Mouse (Mus musculus) embryo, embryonic 11 days (tissue): ENCODE results near the gene Aurkb.

ENCODE experiments used
- DNase-seq: peaks from one replicate; pipeline ENCODE4 v3.0.0-alpha.2; 2015

Gene Aurkb

DNA sequence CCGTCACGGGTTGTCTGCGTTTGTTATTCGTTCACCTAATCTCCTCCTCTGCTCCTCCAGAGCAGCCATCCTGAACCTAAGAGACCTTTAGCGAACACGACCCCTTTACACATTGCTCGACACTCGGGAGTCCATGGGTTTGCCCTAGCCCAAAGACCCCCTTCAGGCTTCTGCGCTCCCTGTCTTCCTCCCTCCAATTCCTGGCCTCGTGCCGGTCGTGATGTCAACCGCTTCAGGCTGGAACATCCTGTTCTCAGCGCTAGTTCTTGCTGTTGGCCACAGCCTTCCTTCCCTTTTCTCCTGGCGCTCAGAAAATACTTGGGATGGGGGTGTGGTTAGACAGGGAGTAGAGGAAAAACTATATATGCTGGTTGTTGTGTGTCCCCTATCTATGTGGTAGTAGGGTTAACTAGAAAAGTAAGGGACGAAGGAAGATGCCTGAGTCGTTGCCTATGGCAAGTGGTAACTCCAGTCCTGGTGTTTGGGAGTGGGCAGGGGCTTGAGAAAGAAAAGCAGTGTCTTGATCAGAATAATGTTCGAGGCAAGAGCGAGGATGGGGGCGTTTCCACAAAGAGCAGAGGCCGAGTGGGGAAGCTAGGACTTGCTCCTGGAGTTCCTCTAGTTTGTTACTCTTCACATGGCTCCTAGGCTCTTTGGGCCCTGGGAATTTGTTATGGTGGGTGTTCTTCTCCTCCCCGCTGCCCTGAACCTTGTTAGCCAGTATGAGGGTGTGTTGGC, 53.9 kb downstream of the Aurkb start:
- peak; percentile 33 for DNase-seq

DNA sequence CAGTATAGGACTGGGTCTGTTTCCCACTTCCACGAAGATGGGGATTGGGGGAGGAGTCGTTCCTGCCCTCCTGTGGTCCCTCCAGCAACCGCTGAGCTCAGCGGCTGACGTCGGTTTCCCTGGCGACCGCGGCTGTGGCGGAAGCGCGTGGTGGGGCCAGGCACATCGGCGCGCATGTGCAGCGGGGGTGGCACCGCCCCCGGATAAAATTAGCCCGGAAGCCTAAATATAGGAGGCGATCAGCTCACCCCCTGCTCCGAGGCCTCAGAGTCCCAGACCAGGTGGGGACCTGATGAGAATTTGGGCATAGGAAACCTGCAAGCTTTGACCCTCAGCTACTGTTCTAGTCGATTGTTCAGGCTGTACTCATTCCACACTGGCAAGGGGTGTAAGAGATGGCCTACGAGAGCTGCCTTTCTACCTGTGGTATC, 54.5 kb downstream of the Aurkb start:
- peak; percentile 92 for DNase-seq

DNA sequence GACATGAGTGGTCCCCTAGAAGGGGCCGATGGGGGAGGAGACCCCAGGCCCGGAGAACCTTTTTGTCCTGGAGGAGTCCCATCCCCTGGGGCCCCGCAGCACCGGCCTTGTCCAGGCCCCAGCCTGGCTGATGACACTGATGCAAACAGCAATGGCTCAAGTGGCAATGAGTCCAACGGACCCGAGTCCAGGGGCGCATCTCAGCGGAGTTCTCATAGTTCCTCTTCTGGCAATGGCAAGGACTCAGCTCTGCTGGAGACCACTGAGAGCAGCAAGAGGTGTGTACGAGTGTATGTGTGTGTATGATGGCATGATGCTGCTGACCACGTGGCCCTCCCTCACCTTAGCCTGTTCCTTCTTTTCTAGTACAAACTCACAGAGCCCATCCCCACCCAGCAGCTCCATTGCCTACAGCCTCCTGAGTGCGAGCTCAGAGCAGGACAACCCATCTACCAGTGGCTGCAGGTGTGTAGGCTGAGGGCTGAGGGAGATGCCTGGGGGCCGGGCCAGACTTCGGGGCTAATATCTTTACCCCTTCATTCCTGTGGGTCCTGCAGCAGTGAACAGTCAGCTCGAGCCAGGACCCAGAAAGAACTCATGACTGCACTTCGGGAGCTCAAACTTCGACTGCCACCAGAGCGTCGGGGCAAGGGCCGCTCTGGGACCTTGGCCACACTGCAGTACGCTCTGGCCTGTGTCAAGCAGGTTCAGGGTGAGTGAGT, 55.4 kb downstream of the Aurkb start:
- DNase-seq = no peak
